ENCODE assay signal across 10 mouse cellular contexts in genomic region chr15:98483907-98484886, GRCm38 (mm10). TPM values are rescaled to one million over a fixed set of nuclear protein-coding genes. Genes with fewer than 3 reads are reported as not detected.
DNase-seq lines count a peak whose midpoint lies in the region; ATAC-seq and TF ChIP-seq lines count a peak whose summit lies in the region.
"Had no signal": no experiment of that assay in that cellular context is flagged by ENCODE, and none has a peak within 500 bp of the region (broad histone marks: within the 10 kb centered on the region; RNA-seq: fewer than 3 reads in every experiment).

No protein-coding gene starts in this region.

- H3K9ac ChIP-seq in limb, embryonic 13.5 days: no peak overlapping the region
- H3K9ac ChIP-seq in forebrain, embryonic 14.5 days (ENCODE audit: low read length): no peak overlapping the region
- H3K9ac ChIP-seq in midbrain, embryonic 15.5 days: no peak overlapping the region
- H3K9ac ChIP-seq: liver, embryonic 14.5 days had no signal

- intact Hi-C loops in heart, postnatal 14 days (cut with DNase I): no loop called here

- WGBS in lung, adult 2 months: 44% methylated on average over 18 of the region's 18 CpGs
- WGBS in limb, embryonic 13.5 days: 57% methylated on average over 18 of the region's 18 CpGs
- 83% methylated on average over 18 of the region's 18 CpGs for WGBS in forebrain, embryonic 14.5 days
- 75% methylated on average over 18 of the region's 18 CpGs for WGBS in midbrain, embryonic 15.5 days

- peak overlapping the region; percentile 44; the same call in 1 of the 2 replicates for H3K27ac ChIP-seq in limb, embryonic 13.5 days
- H3K27ac ChIP-seq in forebrain, embryonic 14.5 days (ENCODE audit: low read depth, low read length): no peak overlapping the region
- no peak overlapping the region for H3K27ac ChIP-seq in midbrain, embryonic 15.5 days
- H3K27ac ChIP-seq: liver, embryonic 14.5 days had no signal

- 0 out of 2 replicates have a peak overlapping the region, but pooled peaks have one; percentile 5 for H3K4me2 ChIP-seq in limb, embryonic 13.5 days (replicated peaks)
- H3K4me2 ChIP-seq in forebrain, embryonic 14.5 days (ENCODE audit: low read length): no peak overlapping the region
- no peak overlapping the region for H3K4me2 ChIP-seq in midbrain, embryonic 15.5 days

- no peaks in the 10 kb centered on the region for H3K36me3 ChIP-seq in limb, embryonic 13.5 days
- no peaks in the 10 kb centered on the region for H3K36me3 ChIP-seq in splenic B cell, adult 2 months (ENCODE audit: control insufficient read depth, insufficient read depth, low read length, poor library complexity, severe bottlenecking)
- H3K36me3 ChIP-seq in forebrain, embryonic 14.5 days (ENCODE audit: control insufficient read depth, insufficient read depth, low read length): no peaks in the 10 kb centered on the region
- H3K36me3 ChIP-seq in midbrain, embryonic 15.5 days (replicated peaks): no peaks in the 10 kb centered on the region

- H3K4me1 ChIP-seq in lung, adult 2 months (ENCODE audit: control insufficient read depth, insufficient read depth, low read length): peaks cover 11% of the 10 kb centered on the region
- H3K4me1 ChIP-seq in limb, embryonic 13.5 days: peaks cover 8% of the 10 kb centered on the region
- H3K4me1 ChIP-seq in forebrain, embryonic 14.5 days (ENCODE audit: control insufficient read depth, insufficient read depth, low read length): no peaks in the 10 kb centered on the region
- H3K4me1 ChIP-seq in midbrain, embryonic 15.5 days: no peaks in the 10 kb centered on the region

- 0 out of 2 replicates have a peak, but pooled peaks have one; percentile 36 for ATAC-seq in limb, embryonic 13.5 days (ENCODE audit: low FRiP score, low read depth)
- no peak for ATAC-seq in forebrain, embryonic 14.5 days
- ATAC-seq in midbrain, embryonic 15.5 days (replicated peaks): no peak

- H3K27me3 ChIP-seq in limb, embryonic 13.5 days: no peaks in the 10 kb centered on the region; the same call in 1 of the 2 replicates
- H3K27me3 ChIP-seq in splenic B cell, adult 2 months (ENCODE audit: control insufficient read depth, insufficient read depth, low read length, poor library complexity, severe bottlenecking): no peaks in the 10 kb centered on the region
- no peaks in the 10 kb centered on the region for H3K27me3 ChIP-seq in forebrain, embryonic 14.5 days (replicated peaks; ENCODE audit: control insufficient read depth, insufficient read depth, low read length)
- H3K27me3 ChIP-seq in midbrain, embryonic 15.5 days (replicated peaks): no peaks in the 10 kb centered on the region

- peaks cover 7% of the 10 kb centered on the region; the same call in 1 of the 2 replicates for H3K9me3 ChIP-seq in limb, embryonic 13.5 days
- no peaks in the 10 kb centered on the region; the same call in 1 of the 2 replicates for H3K9me3 ChIP-seq in forebrain, embryonic 14.5 days (replicated peaks; ENCODE audit: control insufficient read depth, low read length)
- H3K9me3 ChIP-seq in midbrain, embryonic 15.5 days: no peaks in the 10 kb centered on the region

- DNase-seq in lung, adult 18-20 months: peak; percentile 38 to 54
- DNase-seq in lung, adult 2 months: no peak
- peak; percentile 50 to 55 for DNase-seq in heart, postnatal 14 days
- DNase-seq in splenic B cell, adult 2 months (ENCODE audit: low read depth, low spot score): peak; percentile 85
- no peak for DNase-seq in forebrain, embryonic 14.5 days (ENCODE audit: low spot score)
- no peak for DNase-seq in frontal cortex, postnatal 14 days (ENCODE audit: low spot score in 2 of 2)

- no peak for TF ChIP-seq CTCF in lung, adult 2 months (IDR thresholded peaks at IDR 0.05; ENCODE audit: insufficient read depth, low read length)

- no peak overlapping the region for H3K4me3 ChIP-seq in lung, adult 2 months (replicated peaks; ENCODE audit: extremely low read depth, low read depth, low read length)
- no peak overlapping the region for H3K4me3 ChIP-seq in limb, embryonic 13.5 days
- no peak overlapping the region for H3K4me3 ChIP-seq in forebrain, embryonic 14.5 days (ENCODE audit: low read depth, low read length)
- H3K4me3 ChIP-seq in midbrain, embryonic 15.5 days: no peak overlapping the region

- no peak for TF ChIP-seq POLR2A in lung, adult 2 months (IDR thresholded peaks at IDR 0.05; ENCODE audit: borderline replicate concordance, extremely low read depth, low read depth, low read length)

RNA-seq across cellular contexts. Expression of gene Lalba, which starts 1.7 kb away (rescaled TPM):
- 0.39 TPM in 1 of 2 replicates, not detected in the other for polyA plus RNA-seq in lung, adult 2 months (2012; rRNA removed)
- total RNA-seq in heart, postnatal 14 days (2021): not detected
- 0.19 TPM in 1 of 2 replicates, not detected in the other for polyA plus RNA-seq in limb, embryonic 13.5 days (2015; fragmentation: Nextera tagmentation; extraction: Ambion mirVana)
- polyA plus RNA-seq in forebrain, embryonic 14.5 days (2014; fragmentation: Nextera tagmentation; extraction: Ambion mirVana): not detected in 2 replicates
- not detected in 2 replicates for polyA plus RNA-seq in midbrain, embryonic 15.5 days (2015; fragmentation: Nextera tagmentation; extraction: Ambion mirVana)
- total RNA-seq: adrenal gland, adult 18-20 months had no signal
- polyA plus RNA-seq: liver, embryonic 14.5 days had no signal

RNA-seq across cellular contexts. Expression of gene Olfr279, which starts 8.0 kb away (rescaled TPM):
- polyA plus RNA-seq in lung, adult 2 months (2012; rRNA removed): 0.12 and 0.13 TPM in 2 replicates
- not detected for total RNA-seq in heart, postnatal 14 days (2021)
- not detected in 2 replicates for polyA plus RNA-seq in limb, embryonic 13.5 days (2015; fragmentation: Nextera tagmentation; extraction: Ambion mirVana)
- not detected in 2 replicates for polyA plus RNA-seq in forebrain, embryonic 14.5 days (2014; fragmentation: Nextera tagmentation; extraction: Ambion mirVana)
- polyA plus RNA-seq in midbrain, embryonic 15.5 days (2015; fragmentation: Nextera tagmentation; extraction: Ambion mirVana): not detected in 2 replicates
- total RNA-seq: adrenal gland, adult 18-20 months had no signal
- polyA plus RNA-seq: liver, embryonic 14.5 days had no signal

RNA-seq across cellular contexts. Expression of gene OR5BS1P, which starts 14.5 kb away (rescaled TPM):
- polyA plus RNA-seq in lung, adult 2 months (2012; rRNA removed): 0.03 and 0.05 TPM in 2 replicates
- not detected for total RNA-seq in heart, postnatal 14 days (2021)
- not detected in 2 replicates for polyA plus RNA-seq in limb, embryonic 13.5 days (2015; fragmentation: Nextera tagmentation; extraction: Ambion mirVana)
- polyA plus RNA-seq in forebrain, embryonic 14.5 days (2014; fragmentation: Nextera tagmentation; extraction: Ambion mirVana): not detected in 2 replicates
- polyA plus RNA-seq in midbrain, embryonic 15.5 days (2015; fragmentation: Nextera tagmentation; extraction: Ambion mirVana): not detected in 2 replicates
- total RNA-seq: adrenal gland, adult 18-20 months had no signal
- polyA plus RNA-seq: liver, embryonic 14.5 days had no signal

RNA-seq across cellular contexts. Expression of gene Olfr281, which starts 31.8 kb away (rescaled TPM):
- not detected in 2 replicates for polyA plus RNA-seq in lung, adult 2 months (2012; rRNA removed)
- total RNA-seq in heart, postnatal 14 days (2021): not detected
- not detected in 2 replicates for polyA plus RNA-seq in limb, embryonic 13.5 days (2015; fragmentation: Nextera tagmentation; extraction: Ambion mirVana)
- polyA plus RNA-seq in forebrain, embryonic 14.5 days (2014; fragmentation: Nextera tagmentation; extraction: Ambion mirVana): not detected in 2 replicates
- 0.05 TPM in 1 of 2 replicates, not detected in the other for polyA plus RNA-seq in midbrain, embryonic 15.5 days (2015; fragmentation: Nextera tagmentation; extraction: Ambion mirVana)
- total RNA-seq: adrenal gland, adult 18-20 months had no signal
- polyA plus RNA-seq: liver, embryonic 14.5 days had no signal

RNA-seq across cellular contexts. Expression of gene Kansl2, which starts 49.9 kb away (rescaled TPM):
- 26.7 and 32.1 TPM in 2 replicates for polyA plus RNA-seq in lung, adult 2 months (2012; rRNA removed)
- total RNA-seq in heart, postnatal 14 days (2021): 10 to 100 TPM; 78.4 to 82.2 TPM
- polyA plus RNA-seq in limb, embryonic 13.5 days (2015; fragmentation: Nextera tagmentation; extraction: Ambion mirVana): 139 and 147 TPM in 2 replicates
- 134 and 135 TPM in 2 replicates for polyA plus RNA-seq in forebrain, embryonic 14.5 days (2014; fragmentation: Nextera tagmentation; extraction: Ambion mirVana)
- polyA plus RNA-seq in midbrain, embryonic 15.5 days (2015; fragmentation: Nextera tagmentation; extraction: Ambion mirVana): 124 and 128 TPM in 2 replicates

Comparison
In these comparisons a context has a peak if more than half of its experiments do, and no peak if none do; other contexts are left out.
1. DNase-seq: peak in lung, adult 18-20 months (2 of 2), heart, postnatal 14 days (2 of 2) and splenic B cell, adult 2 months (single experiment); none in lung, adult 2 months (single experiment), forebrain, embryonic 14.5 days (single experiment) and frontal cortex, postnatal 14 days (0 of 2).